Mouse (Mus musculus) stomach, postnatal 0 days (tissue): ENCODE measurements at regions not wholly inside any gene's neighbourhood (a gene's known extent, or its start where the extent isn't known, plus 50 kb on each side); places are given as distances from the start of the nearest gene placed in this dataset.

Experiments used
- ATAC-seq: fragments of 200-750 bp; cut with Nextera tagmentation; 2 replicates; pipeline ENCODE4 v1.8.0; 2017; ENCODE audit not compliant: low FRiP score, low TSS enrichment
- DNase-seq: peaks from one replicate; pipeline ENCODE4 v3.0.0-alpha.2; 2016; ENCODE audit warnings: low spot score
- H3K27ac ChIP-seq: fragments of 300-500 bp; sonication (generic); replicated peaks from 2 replicates; pipeline ENCODE4 v1.5.1; 2014; ENCODE audit warnings: mild to moderate bottlenecking, control low read depth
- H3K27me3 ChIP-seq: fragments of 300-500 bp; sonication (generic); 2 replicates; pipeline ENCODE4 v1.6.1; 2014; ENCODE audit warnings: low read length; ENCODE audit not compliant: control insufficient read depth, insufficient read depth
- H3K36me3 ChIP-seq: fragments of 300-500 bp; sonication (generic); 2 replicates; pipeline ENCODE4 v1.6.1; 2014; ENCODE audit warnings: low read length, mixed read lengths; ENCODE audit not compliant: control insufficient read depth, insufficient read depth
- H3K4me1 ChIP-seq: fragments of 300-500 bp; sonication (generic); replicated peaks from 2 replicates; pipeline ENCODE4 v1.6.1; 2014; ENCODE audit warnings: antibody characterized with exemption; ENCODE audit not compliant: control insufficient read depth, insufficient read depth
- H3K4me2 ChIP-seq: fragments of 300-500 bp; sonication (generic); replicated peaks from 2 replicates; pipeline ENCODE4 v1.6.1; 2014; ENCODE audit warnings: low read depth, mild to moderate bottlenecking, control low read depth, moderate library complexity
- H3K4me3 ChIP-seq: fragments of 300-500 bp; sonication (generic); 2 replicates; pipeline ENCODE4 v1.5.1; 2014; ENCODE audit warnings: low read depth, low read length, control low read depth
- H3K9ac ChIP-seq: fragments of 300-500 bp; sonication (generic); 2 replicates; pipeline ENCODE4 v1.6.1; 2014; ENCODE audit warnings: mild to moderate bottlenecking, low read length, control low read depth, mixed read lengths
- H3K9me3 ChIP-seq: fragments of 300-500 bp; sonication (generic); 2 replicates; pipeline ENCODE4 v1.6.1; 2016; ENCODE audit warnings: low read length; ENCODE audit not compliant: control insufficient read depth
- CTCF ChIP-seq: IDR thresholded peaks from 2 replicates; pipeline ENCODE4 v1.5.1; 2016; ENCODE audit warnings: antibody characterized with exemption, low read depth, mild to moderate bottlenecking, moderate library complexity
- EP300 ChIP-seq: optimal IDR thresholded peaks from 2 replicates; pipeline ENCODE3; 2016; ENCODE audit warnings: antibody characterized with exemption
- WGBS: fragments of 180-500 bp; shearing (Covaris S2); extraction: QIAGEN DNeasy Blood & Tissue Kit; methylation state at CpG from one replicate; pipeline ENCODE4 v1.1.7; 2014; 5-methylcytosine and 5-hydroxymethylcytosine counted together

- H3K27ac ChIP-seq = no peak overlapping the region
- H3K4me1 ChIP-seq = peaks cover 5% of the 10 kb centered on the region; the same call in 1 of the 2 replicates
- H3K4me3 ChIP-seq = no peak overlapping the region
- TF ChIP-seq CTCF (no peak), EP300 (no peak)
- ATAC-seq (no peak), DNase-seq (no peak)
- H3K27me3 ChIP-seq = no peaks in the 10 kb centered on the region
- H3K9ac ChIP-seq = no peak overlapping the region
- WGBS = 37% methylated on average over 12 of the region's 12 CpGs
- no peak overlapping the region for H3K4me2 ChIP-seq
- no peaks in the 10 kb centered on the region for H3K9me3 ChIP-seq
- H3K36me3 ChIP-seq = no peaks in the 10 kb centered on the region
These were observed 70.9 kb upstream of the Sall4 start for GRCm38 (mm10) chr2:168838681-168839080.

DNA sequence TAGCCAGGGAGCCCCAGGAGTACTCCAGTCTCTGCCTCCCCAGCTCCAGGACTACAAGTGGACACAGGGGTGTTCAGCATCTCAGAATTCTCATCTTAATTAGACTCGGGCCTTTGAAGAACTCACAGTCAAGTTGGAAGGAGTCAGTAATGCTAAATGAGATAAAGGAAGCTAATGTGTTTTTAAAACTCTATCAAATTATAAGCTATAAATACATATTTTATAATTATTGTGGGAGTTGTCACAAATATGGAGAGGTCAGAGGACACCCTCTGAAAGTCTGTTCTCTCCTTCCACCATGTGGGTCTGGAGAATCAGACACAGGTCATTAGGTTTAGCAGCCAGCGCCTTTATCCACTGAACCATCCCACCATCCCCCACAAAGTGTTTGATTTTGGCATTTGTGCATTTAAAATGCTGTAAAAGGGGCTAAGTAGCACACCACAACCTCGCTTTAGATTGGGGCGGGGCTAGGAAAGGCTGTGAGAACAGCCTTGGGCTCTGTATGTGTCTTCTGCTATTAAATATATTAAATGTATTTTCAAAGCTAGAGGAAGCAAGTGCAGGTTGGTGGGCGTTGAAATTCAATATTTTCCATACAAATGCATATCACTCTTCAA, 70.3 kb upstream of the Sall4 start:
- no peaks in the 10 kb centered on the region for H3K27me3 ChIP-seq
- DNase-seq (no peak), ATAC-seq (no peak)
- 67% methylated on average over 5 of the region's 5 CpGs for WGBS
- peaks cover 5% of the 10 kb centered on the region; the same call in 1 of the 2 replicates for H3K4me1 ChIP-seq
- H3K4me2 ChIP-seq = no peak overlapping the region
- H3K9ac ChIP-seq = no peak overlapping the region
- no peaks in the 10 kb centered on the region for H3K9me3 ChIP-seq
- no peaks in the 10 kb centered on the region for H3K36me3 ChIP-seq
- TF ChIP-seq CTCF = no peak
- TF ChIP-seq EP300 = no peak
- no peak overlapping the region for H3K27ac ChIP-seq
- H3K4me3 ChIP-seq = no peak overlapping the region

GRCm38 (mm10) chr2:168834771-168835170, 67.0 kb upstream of the Sall4 start:
- WGBS = 95% methylated on average over 3 of the region's 3 CpGs
- Histone ChIP-seq H3K9ac (no peak overlapping the region), H3K27me3 (no peaks in the 10 kb centered on the region), H3K27ac (no peak overlapping the region), H3K4me1 (peaks cover 2% of the 10 kb centered on the region; the same call in 1 of the 2 replicates), H3K9me3 (no peaks in the 10 kb centered on the region), H3K36me3 (no peaks in the 10 kb centered on the region), H3K4me2 (no peak overlapping the region), H3K4me3 (no peak overlapping the region)
- peak; percentile 30 for TF ChIP-seq CTCF
- no peak for TF ChIP-seq EP300
- DNase-seq (no peak), ATAC-seq (no peak)

DNA sequence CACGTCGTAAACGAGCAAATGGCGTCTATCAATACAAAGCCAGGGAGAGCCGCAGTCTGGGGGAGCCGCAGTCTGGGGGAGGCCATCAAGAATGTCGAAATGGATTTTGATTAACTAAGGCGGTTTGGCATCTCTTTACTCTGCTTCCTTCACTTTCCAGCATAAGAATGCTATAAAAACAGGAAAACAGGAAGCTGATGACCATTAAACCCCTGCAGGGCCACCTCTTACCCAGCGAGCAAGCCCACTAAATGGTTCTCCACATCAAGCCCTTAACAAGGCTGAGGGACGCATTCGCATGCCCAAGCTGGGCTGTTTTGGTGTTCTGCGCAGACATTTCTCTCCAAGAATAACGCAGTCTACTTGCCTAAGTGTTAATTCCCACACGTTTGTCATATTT, 64.0 kb upstream of the Sall4 start:
- no peaks in the 10 kb centered on the region for H3K4me1 ChIP-seq
- no peaks in the 10 kb centered on the region for H3K27me3 ChIP-seq
- no peaks in the 10 kb centered on the region for H3K36me3 ChIP-seq
- no peak for TF ChIP-seq EP300
- H3K4me2 ChIP-seq = no peak overlapping the region
- DNase-seq (no peak), ATAC-seq (no peak)
- H3K9me3 ChIP-seq = no peaks in the 10 kb centered on the region
- no peak overlapping the region for H3K9ac ChIP-seq
- WGBS = 58% methylated on average over 14 of the region's 14 CpGs
- H3K27ac ChIP-seq = no peak overlapping the region
- no peak overlapping the region for H3K4me3 ChIP-seq

GRCm38 (mm10) chr2:168820648-168821047, 52.9 kb upstream of the Sall4 start:
- Histone ChIP-seq H3K4me1 (no peaks in the 10 kb centered on the region), H3K4me2 (no peak overlapping the region), H3K9me3 (no peaks in the 10 kb centered on the region), H3K27me3 (no peaks in the 10 kb centered on the region), H3K36me3 (no peaks in the 10 kb centered on the region), H3K27ac (no peak overlapping the region), H3K4me3 (no peak overlapping the region), H3K9ac (no peak overlapping the region)
- DNase-seq = no peak
- TF ChIP-seq EP300 = no peak
- no peak for TF ChIP-seq CTCF
- 51% methylated on average over 10 of the region's 10 CpGs for WGBS
- ATAC-seq = peak; percentile 18; the same call in 1 of the 2 replicates
